Mouse (Mus musculus) Patski (cell line): ENCODE measurements around the gene Cdk4. TPM values are rescaled to one million over a fixed set of nuclear protein-coding genes. Genes with fewer than 3 reads are reported as not detected.

ENCODE experiments used
- ATAC-seq: fragments of 100-300 bp; one replicate; pipeline ENCODE4 v1.8.0; 2021
- CTCF ChIA-PET: fragments of 350-600 bp; sonication (Branson Sonifier 250); formaldehyde crosslinking; loops from one replicate; lab custom pipeline; 2022; ENCODE audit warnings: inconsistent platforms; lab: Charles Lee
- POLR2A ChIA-PET: fragments of 350-600 bp; sonication (Branson Sonifier 250); formaldehyde crosslinking; loops from one replicate; lab custom pipeline; 2022; ENCODE audit warnings: antibody characterized with exemption, inconsistent platforms; lab: Charles Lee
- DNase-seq: peaks from one replicate; pipeline ENCODE4 v3.0.0-alpha.2; 2011; ENCODE audit warnings: low read depth, low spot score
- H3K27me3 ChIP-seq: fragments of 371-371 bp; one replicate; pipeline ENCODE4 v1.5.1; 2021
- CTCF ChIP-seq: fragments of 100-300 bp; IDR thresholded peaks from one replicate; pipeline ENCODE4 v1.5.1; 2021
- in situ Hi-C: fragments of 300-500 bp; cut with MboI; formaldehyde crosslinking; loops from 3 replicates; pipeline ENCODE4 v1.11.1; 2018; ENCODE audit warnings: low pct_unique_long_range_greater_than_20kb, mixed read lengths
- polyA plus RNA-seq: library from polyadenylated mRNA; unstranded; gene quantifications from one replicate; pipeline ENCODE4 v1.2.3, GENCODE M21; 2021

Cdk4 gene
- polyA plus RNA-seq, 1 experiment from 2014 or later: 669 TPM

- ChIA-PET POLR2A (no interaction called here), CTCF (interaction anchor here (2.0 kb wide), 1 partner anchor 16 kb away, joined by 8 read pairs; no protein-coding TSS in a partner anchor)
- no peak for TF ChIP-seq CTCF
- DNase-seq (no peak), ATAC-seq (no peak)
- no peaks in the 10 kb centered on the region for H3K27me3 ChIP-seq
- in situ Hi-C loops: no loop called here
Observed at GRCm38 (mm10) chr10:127098514-127098913, 35.2 kb downstream of the Cdk4 start.

DNA sequence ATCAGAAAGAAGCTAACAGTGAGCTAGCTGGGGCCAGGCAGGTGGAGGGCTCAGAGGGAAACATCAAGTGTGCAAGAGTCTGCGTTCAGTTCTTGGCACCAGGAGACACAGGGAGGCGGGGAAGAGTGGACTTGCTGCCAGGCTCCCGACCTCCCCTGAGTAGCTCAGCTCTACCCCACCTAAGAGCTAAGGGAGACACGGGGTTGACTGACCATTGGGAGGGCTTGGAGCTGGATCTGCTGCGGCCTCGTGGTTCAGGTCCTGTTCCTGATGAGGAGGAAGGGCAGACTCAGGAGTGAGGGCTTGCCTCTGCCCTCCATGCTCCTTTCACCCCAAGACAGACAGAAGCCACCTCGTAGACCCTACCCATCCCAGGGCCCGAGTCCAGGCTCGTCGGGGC lies 35.9 kb downstream of the Cdk4 start:
- CTCF ChIA-PET: interaction anchor here (2.0 kb wide), 1 partner anchor 15 kb away, joined by 8 read pairs; no protein-coding TSS in a partner anchor
- no peak for TF ChIP-seq CTCF
- ATAC-seq (no peak), DNase-seq (no peak)
- POLR2A ChIA-PET: no interaction called here
- no peaks in the 10 kb centered on the region for H3K27me3 ChIP-seq
- in situ Hi-C loops: no loop called here

GRCm38 (mm10) chr10:127099868-127100267 lies 36.5 kb downstream of the Cdk4 start:
- TF ChIP-seq CTCF: no peak
- ATAC-seq (no peak), DNase-seq (no peak)
- in situ Hi-C loops: no loop called here
- POLR2A ChIA-PET: no interaction called here
- CTCF ChIA-PET: interaction anchor here (2.0 kb wide), 1 partner anchor 14 kb away, joined by 8 read pairs; no protein-coding TSS in a partner anchor
- H3K27me3 ChIP-seq: no peaks in the 10 kb centered on the region

DNA sequence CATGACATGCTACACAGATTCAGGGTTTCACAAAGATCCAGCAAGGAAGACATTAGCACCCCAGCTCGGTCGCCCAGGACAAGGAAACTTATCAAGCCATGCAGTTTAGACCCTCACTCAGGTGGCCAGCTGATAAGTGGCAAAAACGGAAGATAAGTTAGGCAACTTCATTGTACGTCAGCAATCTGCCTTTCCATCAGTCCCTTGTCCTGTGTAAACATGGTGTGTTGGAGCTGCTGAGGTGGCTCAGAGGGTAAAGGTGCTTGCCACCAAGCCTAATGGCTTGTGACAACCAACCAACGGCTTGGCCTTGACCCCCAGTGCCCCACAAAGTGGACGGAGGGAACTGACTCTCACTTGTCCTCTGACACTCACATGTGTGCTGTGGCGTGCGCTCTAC lies 37.1 kb downstream of the Cdk4 start:
- TF ChIP-seq CTCF: no peak
- ATAC-seq (no peak), DNase-seq (no peak)
- ChIA-PET CTCF (no interaction called here), POLR2A (interaction anchor here (0.5 kb wide), 1 partner anchor 1241 kb away, joined by 6 read pairs; no protein-coding TSS in a partner anchor)
- H3K27me3 ChIP-seq: no peaks in the 10 kb centered on the region
- in situ Hi-C loops: no loop called here

- in situ Hi-C loops: no loop called here
- ChIA-PET POLR2A (interaction anchor here (0.5 to 0.6 kb wide), 2 partner anchors 76 to 1240 kb away, joined by 3 to 6 read pairs; no protein-coding TSS in a partner anchor), CTCF (no interaction called here)
Observed at GRCm38 (mm10) chr10:127101151-127101550, 37.8 kb downstream of the Cdk4 start.

GRCm38 (mm10) chr10:127103631-127104030 lies 40.3 kb downstream of the Cdk4 start:
- POLR2A ChIA-PET: no interaction called here
- ATAC-seq: no peak
- no peak for DNase-seq
- CTCF ChIA-PET: no interaction called here
- in situ Hi-C loops: no loop called here
- no peak for TF ChIP-seq CTCF
- H3K27me3 ChIP-seq: no peaks in the 10 kb centered on the region

More at GRCm38 (mm10) chr10:127101151-127101550, 37.8 kb downstream of the Cdk4 start:
- no peaks in the 10 kb centered on the region for H3K27me3 ChIP-seq
- DNase-seq (no peak), ATAC-seq (no peak)
- no peak for TF ChIP-seq CTCF

GRCm38 (mm10) chr10:127107563-127108261 lies 44.4 kb downstream of the Cdk4 start:
- H3K27me3 ChIP-seq: no peaks in the 10 kb centered on the region
- no peak for DNase-seq
- ChIA-PET POLR2A (no interaction called here), CTCF (interaction anchor here (1.2 kb wide), 1 partner anchor 10 kb away, joined by 3 read pairs; no protein-coding TSS in a partner anchor)
- TF ChIP-seq CTCF: no peak
- ATAC-seq: no peak
- in situ Hi-C loops: no loop called here

DNA sequence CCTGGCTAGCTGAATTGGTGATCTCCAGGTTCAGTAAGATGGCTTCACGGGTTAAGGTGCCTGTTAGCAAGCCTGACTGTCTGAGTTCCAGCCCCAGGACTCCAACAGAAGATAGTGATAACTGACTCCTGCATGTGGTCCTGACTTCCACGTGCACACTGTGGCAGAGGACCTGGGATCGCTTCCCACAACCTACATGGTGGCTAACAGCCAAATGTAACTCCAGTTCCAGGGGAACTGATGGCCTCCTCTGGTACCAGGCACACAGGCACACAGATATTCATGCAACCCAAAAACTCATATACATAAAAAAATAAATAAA lies 44.9 kb downstream of the Cdk4 start:
- DNase-seq (no peak), ATAC-seq (no peak)
- TF ChIP-seq CTCF: no peak
- H3K27me3 ChIP-seq: no peaks in the 10 kb centered on the region
- in situ Hi-C loops: no loop called here
- ChIA-PET CTCF (interaction anchor here (1.2 to 1.7 kb wide), 2 partner anchors 10 to 15 kb away, joined by 3 read pairs; no protein-coding TSS in a partner anchor), POLR2A (no interaction called here)

DNA sequence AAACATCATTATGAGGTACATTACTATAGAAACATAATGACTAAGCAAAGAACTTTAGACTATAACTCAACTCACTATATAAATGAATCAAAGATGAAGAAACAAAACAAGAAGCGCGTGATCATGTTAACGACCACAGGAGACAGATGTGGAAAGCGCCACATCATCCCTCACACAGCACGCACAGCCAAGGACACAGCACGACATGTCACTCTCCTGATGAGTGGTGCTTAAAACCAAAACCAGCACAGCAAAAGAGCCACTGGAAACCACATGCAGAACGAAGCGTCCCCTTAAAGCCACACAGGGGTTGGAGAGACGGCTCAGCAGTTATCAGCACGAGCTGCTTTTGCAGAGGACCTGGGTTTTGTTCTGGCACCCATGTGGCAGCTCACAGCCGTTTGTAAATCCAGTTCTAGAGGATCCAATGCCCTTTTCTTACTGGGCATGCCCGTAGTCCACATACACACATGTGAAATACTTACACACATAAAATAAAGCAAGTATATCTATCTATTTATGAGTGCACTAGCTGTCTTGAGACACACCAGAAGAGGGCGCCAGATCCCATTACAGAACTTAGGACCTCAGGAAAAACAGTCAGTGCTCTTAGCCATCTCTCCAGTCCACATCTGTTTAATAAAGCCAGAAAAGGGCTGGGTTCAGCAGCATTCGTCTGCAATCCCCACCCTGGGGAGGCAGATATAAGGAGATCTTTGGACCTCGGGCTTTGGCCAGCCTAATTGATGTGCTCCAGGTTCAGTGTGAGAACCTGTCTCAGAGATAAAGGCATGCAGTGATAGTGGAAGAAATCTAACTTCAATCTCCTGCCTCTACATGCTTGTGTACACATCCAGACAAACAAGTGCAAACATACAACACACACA lies 47.9 kb downstream of the Cdk4 start:
- ChIA-PET POLR2A (no interaction called here), CTCF (no interaction called here)
- TF ChIP-seq CTCF: no peak
- DNase-seq: no peak
- no peaks in the 10 kb centered on the region for H3K27me3 ChIP-seq
- no peak for ATAC-seq
- in situ Hi-C loops: loop anchor here (10.0 kb wide), 1 partner anchor 214 kb away; the partner anchor contains the start of gene Arhgap9

DNA sequence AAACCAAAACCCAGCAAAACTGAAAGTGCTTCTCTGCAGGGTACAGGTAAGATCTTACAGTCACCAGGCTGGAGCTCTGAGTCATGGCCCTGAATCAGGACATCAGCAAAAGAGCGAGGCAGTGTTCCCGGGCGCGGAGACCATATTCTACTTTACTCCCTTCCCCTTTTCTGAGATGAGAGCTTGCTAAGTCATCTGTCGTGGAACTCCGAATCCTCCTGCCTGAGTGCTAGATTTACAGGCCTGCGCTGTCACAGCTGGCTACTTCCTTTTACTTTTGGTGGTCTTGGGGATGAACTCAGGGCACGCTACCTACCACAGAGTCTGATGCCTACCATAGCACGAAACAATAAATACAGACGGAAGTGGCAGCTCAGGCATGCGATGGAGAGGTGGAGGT lies 51.1 kb downstream of the Cdk4 start:
- TF ChIP-seq CTCF: no peak
- in situ Hi-C loops: loop anchor here (10.0 kb wide), 1 partner anchor 210 kb away; the partner anchor contains the start of gene Arhgap9
- H3K27me3 ChIP-seq: no peaks in the 10 kb centered on the region
- no peak for DNase-seq
- no peak for ATAC-seq
- CTCF ChIA-PET: interaction anchor here (1.2 to 2.5 kb wide), 4 partner anchors 10 to 118 kb away, joined by 3 to 8 read pairs (median 4); no protein-coding TSS in a partner anchor
- POLR2A ChIA-PET: no interaction called here
